Mouse (Mus musculus) cortical plate, adult 2 months (tissue): ENCODE data around the gene Cap2.

Experiments
- CTCF ChIP-seq: fragments of 200-500 bp; IDR thresholded peaks from 2 replicates; pipeline ENCODE4 v1.5.1; 2011; ENCODE audit warnings: mild to moderate bottlenecking, control low read depth, low read length; ENCODE audit not compliant: insufficient read depth; ENCODE audit errors: extremely low read depth
- POLR2A ChIP-seq: fragments of 200-500 bp; IDR thresholded peaks from 2 replicates; pipeline ENCODE4 v1.6.1; 2011; ENCODE audit warnings: mild to moderate bottlenecking, low read length, control low read depth; ENCODE audit not compliant: insufficient read depth; ENCODE audit errors: extremely low read depth

DNA sequence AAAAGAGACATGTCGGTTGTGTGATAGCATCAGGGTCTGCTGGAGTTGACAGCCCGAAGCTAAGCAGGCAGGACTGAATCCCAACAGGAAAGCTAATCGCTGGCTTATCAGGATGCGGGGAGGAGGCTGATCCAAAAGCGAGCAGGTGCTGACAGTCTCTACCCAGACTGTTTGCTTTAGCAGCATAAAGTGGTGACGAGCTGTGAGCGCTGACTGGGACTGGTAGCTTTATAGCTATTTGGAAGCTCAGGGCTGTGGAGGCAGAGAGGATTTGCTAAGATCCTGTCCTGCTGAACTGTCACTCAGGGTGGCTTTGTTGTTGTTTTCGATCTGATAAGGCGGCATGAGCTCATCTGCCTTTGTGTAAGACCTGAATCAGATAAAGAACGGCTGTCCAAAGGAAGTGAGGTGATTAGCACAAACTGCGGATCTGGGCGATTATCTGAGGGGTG, 69.5 kb downstream of the Cap2 start:
- TF ChIP-seq CTCF (no peak), POLR2A (peak; percentile 41; the same call in 1 of the 2 replicates)
